19 mouse cellular contexts compared by ENCODE assay signal in genomic region chr19:34707571-34707970, GRCm38 (mm10).
"Had no signal": no experiment of that assay in that cellular context is flagged by ENCODE, and none has a peak within 500 bp of the region (broad histone marks: within the 10 kb centered on the region; RNA-seq: fewer than 3 reads in every experiment).

No protein-coding gene starts in this region.

- H3K4me3 ChIP-seq: liver, embryonic 12.5 days; midbrain, embryonic 10.5 days; midbrain, embryonic 12.5 days; myocyte; neural tube, embryonic 13.5 days; neural tube, embryonic 15.5 days had no signal

- H3K4me1 ChIP-seq: midbrain, embryonic 10.5 days; midbrain, embryonic 12.5 days; neural tube, embryonic 13.5 days; neural tube, embryonic 15.5 days had no signal

- H3K36me3 ChIP-seq: liver, embryonic 12.5 days; midbrain, embryonic 10.5 days; midbrain, embryonic 12.5 days; neural tube, embryonic 13.5 days; neural tube, embryonic 15.5 days had no signal

- H3K9me3 ChIP-seq: liver, embryonic 12.5 days; midbrain, embryonic 10.5 days; midbrain, embryonic 12.5 days; neural tube, embryonic 13.5 days; neural tube, embryonic 15.5 days had no signal

- DNase-seq: lung, adult 18-20 months; lung, postnatal 14 days; midbrain, embryonic 14.5 days; retina, postnatal 1 day; right cerebral cortex, adult 18-20 months; right cerebral cortex, postnatal 25 days; right cerebral cortex, postnatal 4 days; spleen, adult 18-20 months; thymus, adult 18-20 months; thymus, postnatal 14 days; thymus, postnatal 36 days had no signal

- H3K4me2 ChIP-seq: liver, embryonic 12.5 days; midbrain, embryonic 12.5 days; neural tube, embryonic 13.5 days; neural tube, embryonic 15.5 days had no signal

- H3K27me3 ChIP-seq: liver, embryonic 12.5 days; midbrain, embryonic 12.5 days; neural tube, embryonic 13.5 days; neural tube, embryonic 15.5 days had no signal

- ATAC-seq: liver, embryonic 12.5 days; midbrain, embryonic 16.5 days had no signal

- H3K9ac ChIP-seq: liver, embryonic 12.5 days; liver, embryonic 14.5 days; midbrain, embryonic 12.5 days; neural tube, embryonic 13.5 days; neural tube, embryonic 15.5 days had no signal

- H3K27ac ChIP-seq: liver, embryonic 12.5 days; liver, embryonic 14.5 days; midbrain, embryonic 10.5 days; midbrain, embryonic 12.5 days; neural tube, embryonic 13.5 days; neural tube, embryonic 15.5 days had no signal
